Mouse (Mus musculus) hindbrain, embryonic 12.5 days (tissue): Measurements from ENCODE around the gene Pea15a. TPM values are rescaled to one million over a fixed set of nuclear protein-coding genes. Genes with fewer than 3 reads are reported as not detected.

Source experiments
- ATAC-seq: fragments of 200-750 bp; cut with Nextera tagmentation; 2 replicates; pipeline ENCODE4 v1.8.0; 2017; ENCODE audit warnings: moderate TSS enrichment; ENCODE audit not compliant: low FRiP score
- H3K27ac ChIP-seq: fragments of 300-500 bp; sonication (generic); 2 replicates; pipeline ENCODE4 v1.5.1; 2016; ENCODE audit warnings: mild to moderate bottlenecking
- H3K27me3 ChIP-seq: fragments of 300-500 bp; sonication (generic); 2 replicates; pipeline ENCODE4 v1.6.1; 2016; ENCODE audit warnings: mild to moderate bottlenecking
- H3K36me3 ChIP-seq: fragments of 300-500 bp; sonication (generic); 2 replicates; pipeline ENCODE4 v1.6.1; 2016; ENCODE audit warnings: mild to moderate bottlenecking
- H3K4me1 ChIP-seq: fragments of 300-500 bp; sonication (generic); 2 replicates; pipeline ENCODE4 v1.6.1; 2016
- H3K4me2 ChIP-seq: fragments of 300-500 bp; sonication (generic); replicated peaks from 2 replicates; pipeline ENCODE4 v1.6.1; 2016; ENCODE audit warnings: mild to moderate bottlenecking
- H3K4me3 ChIP-seq: fragments of 300-500 bp; sonication (generic); 2 replicates; pipeline ENCODE4 v1.5.1; 2016; ENCODE audit warnings: mild to moderate bottlenecking
- H3K9ac ChIP-seq: fragments of 300-500 bp; sonication (generic); 2 replicates; pipeline ENCODE4 v1.6.1; 2016; ENCODE audit warnings: mild to moderate bottlenecking, moderate library complexity
- H3K9me3 ChIP-seq: fragments of 300-500 bp; sonication (generic); replicated peaks from 2 replicates; pipeline ENCODE4 v1.6.1; 2016; ENCODE audit warnings: mild to moderate bottlenecking
- WGBS: fragments of 180-500 bp; shearing (Covaris S2); methylation state at CpG from one replicate; pipeline ENCODE4 v1.1.7; 2016; 5-methylcytosine and 5-hydroxymethylcytosine counted together
- polyA plus RNA-seq: library from polyadenylated mRNA; unstranded; fragments of >200 nt; fragmentation: Nextera tagmentation; extraction: Ambion mirVana; gene quantifications from 2 replicates; pipeline ENCODE4 v1.2.1, GENCODE M21; 2016

The Pea15a gene
- polyA plus RNA-seq, 1 experiment from 2014 or later, result 363 TPM

DNA sequence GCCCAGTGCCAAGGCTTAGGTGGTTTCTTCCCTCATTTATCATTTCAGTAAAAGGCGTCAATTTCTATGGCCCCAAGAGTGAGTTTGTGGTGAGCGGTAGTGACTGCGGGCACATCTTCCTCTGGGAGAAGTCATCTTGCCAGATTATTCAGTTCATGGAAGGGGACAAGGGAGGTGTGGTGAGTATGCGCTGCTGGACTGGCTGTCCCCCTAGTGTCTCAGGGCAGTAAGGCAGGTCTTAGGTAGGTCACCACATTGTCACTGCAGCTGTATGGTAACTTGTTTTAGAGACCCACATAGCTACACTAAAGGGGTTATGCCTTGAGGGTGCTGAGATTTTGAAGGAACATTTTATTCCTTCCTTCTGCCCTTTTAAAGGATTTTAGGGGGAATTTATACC is 17.7 kb downstream of the Pea15a start:
- no peak for ATAC-seq
- no peak overlapping the region for H3K4me2 ChIP-seq
- 67% methylated on average over 4 of the region's 4 CpGs for whole genome bisulfite sequencing
- no peaks in the 10 kb centered on the region for H3K27me3 ChIP-seq
- H3K4me1 ChIP-seq, result no peaks in the 10 kb centered on the region
- H3K36me3 ChIP-seq, result peaks cover 53% of the 10 kb centered on the region
- no peak overlapping the region for H3K9ac ChIP-seq
- no peak overlapping the region for H3K4me3 ChIP-seq
- no peaks in the 10 kb centered on the region for H3K9me3 ChIP-seq
- no peak overlapping the region for H3K27ac ChIP-seq

DNA sequence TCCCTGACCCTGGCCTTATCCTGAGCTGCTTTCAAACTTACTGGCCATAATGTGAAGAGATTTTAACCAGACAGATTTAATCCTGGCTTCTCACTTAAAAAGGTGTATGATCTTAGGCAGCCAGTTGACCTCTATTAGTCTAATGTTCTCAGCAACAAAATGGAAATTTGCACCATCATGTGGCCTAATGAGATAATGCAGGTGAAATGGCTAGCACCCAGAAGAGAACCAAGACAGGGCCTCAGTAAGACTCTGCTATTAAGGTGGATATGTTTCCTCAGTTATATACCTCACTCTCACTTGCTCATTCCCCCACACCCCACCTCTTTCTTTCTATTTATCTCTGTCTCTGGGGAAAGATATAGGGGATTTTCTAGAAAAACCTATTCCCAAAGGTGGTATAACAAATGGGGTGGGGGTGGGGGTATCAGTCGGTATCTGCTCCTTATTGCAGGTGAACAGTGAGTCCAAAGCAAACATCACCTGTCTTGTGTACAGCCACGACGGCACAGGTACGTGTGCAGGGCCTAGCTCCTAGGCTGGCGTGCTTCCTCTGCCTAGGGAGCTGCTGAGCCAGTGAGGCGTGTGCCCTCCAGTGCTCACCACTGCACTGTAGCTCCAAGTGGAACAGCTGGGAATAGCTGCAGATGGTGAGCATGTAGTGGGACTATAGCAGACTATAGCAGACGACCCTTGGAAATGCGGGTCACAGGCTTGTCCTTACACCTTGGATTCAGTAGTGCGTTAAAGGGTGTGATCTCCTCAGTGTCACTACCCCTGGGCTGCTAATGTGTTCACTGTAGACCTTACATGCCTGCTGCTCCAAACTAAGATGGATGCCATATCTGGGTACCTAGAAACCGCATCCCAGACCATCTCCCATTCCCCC is 20.0 kb downstream of the Pea15a start:
- H3K27ac ChIP-seq, result no peak overlapping the region
- H3K4me3 ChIP-seq, result no peak overlapping the region
- H3K9me3 ChIP-seq, result no peaks in the 10 kb centered on the region
- H3K4me2 ChIP-seq, result no peak overlapping the region
- peaks cover 50% of the 10 kb centered on the region for H3K36me3 ChIP-seq
- no peak overlapping the region for H3K9ac ChIP-seq
- H3K27me3 ChIP-seq, result no peaks in the 10 kb centered on the region
- 95% methylated on average over 10 of the region's 10 CpGs for WGBS
- no peaks in the 10 kb centered on the region for H3K4me1 ChIP-seq
- no peak for ATAC-seq

GRCm38 (mm10) chr1:172183915-172184314 is 22.7 kb downstream of the Pea15a start:
- no peaks in the 10 kb centered on the region for H3K27me3 ChIP-seq
- no peak overlapping the region for H3K4me2 ChIP-seq
- no peak for ATAC-seq
- peaks cover 49% of the 10 kb centered on the region for H3K36me3 ChIP-seq
- H3K9ac ChIP-seq, result no peak overlapping the region
- no peaks in the 10 kb centered on the region for H3K4me1 ChIP-seq
- no peak overlapping the region for H3K27ac ChIP-seq
- no peak overlapping the region for H3K4me3 ChIP-seq
- H3K9me3 ChIP-seq, result no peaks in the 10 kb centered on the region

GRCm38 (mm10) chr1:172183056-172183455 is 23.5 kb downstream of the Pea15a start:
- Histone ChIP-seq H3K4me1 (no peaks in the 10 kb centered on the region), H3K4me3 (no peak overlapping the region), H3K27me3 (no peaks in the 10 kb centered on the region), H3K4me2 (no peak overlapping the region), H3K36me3 (peaks cover 48% of the 10 kb centered on the region), H3K27ac (no peak overlapping the region), H3K9ac (no peak overlapping the region), H3K9me3 (no peaks in the 10 kb centered on the region)
- WGBS, result 97% methylated on average over 6 of the region's 6 CpGs
- no peak for ATAC-seq

DNA sequence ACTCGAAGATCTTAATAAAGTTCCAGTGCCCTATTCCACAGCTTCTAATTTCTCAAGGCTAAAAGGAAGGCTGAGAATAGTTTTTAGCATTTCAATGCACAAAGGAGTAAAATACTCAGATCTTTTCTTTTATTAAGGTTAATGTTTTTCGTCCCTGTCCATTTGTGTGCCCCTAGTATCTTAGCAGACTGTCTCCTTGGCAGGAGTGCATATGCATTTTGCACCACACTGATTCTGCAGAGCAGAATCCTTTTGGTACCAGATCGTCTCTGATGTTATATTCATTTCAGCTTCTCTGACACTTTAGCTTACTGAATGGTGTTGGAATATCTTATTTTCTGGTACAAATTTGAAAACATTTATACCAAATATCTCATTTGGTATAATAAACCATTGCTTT is 24.8 kb downstream of the Pea15a start:
- H3K27me3 ChIP-seq, result no peaks in the 10 kb centered on the region
- H3K4me3 ChIP-seq, result no peak overlapping the region
- peaks cover 43% of the 10 kb centered on the region for H3K36me3 ChIP-seq
- no peak overlapping the region for H3K4me2 ChIP-seq
- no peaks in the 10 kb centered on the region for H3K4me1 ChIP-seq
- no peaks in the 10 kb centered on the region for H3K9me3 ChIP-seq
- no peak for ATAC-seq
- H3K9ac ChIP-seq, result no peak overlapping the region
- no peak overlapping the region for H3K27ac ChIP-seq
- WGBS, result 93% methylated on average over 3 of the region's 3 CpGs

- WGBS, result 70% methylated on average over 4 of the region's 4 CpGs
- no peak overlapping the region for H3K4me2 ChIP-seq
- H3K9ac ChIP-seq, result no peak overlapping the region
- no peaks in the 10 kb centered on the region for H3K9me3 ChIP-seq
- no peak for ATAC-seq
- H3K4me1 ChIP-seq, result no peaks in the 10 kb centered on the region
- H3K27me3 ChIP-seq, result no peaks in the 10 kb centered on the region
- H3K27ac ChIP-seq, result no peak overlapping the region
- peaks cover 44% of the 10 kb centered on the region for H3K36me3 ChIP-seq
- H3K4me3 ChIP-seq, result no peak overlapping the region
Observed at GRCm38 (mm10) chr1:172180881-172181280, 25.7 kb downstream of the Pea15a start.

- WGBS, result 84% methylated on average over 7 of the region's 7 CpGs
- H3K9ac ChIP-seq, result no peak overlapping the region
Observed at GRCm38 (mm10) chr1:172179102-172179501, 27.5 kb downstream of the Pea15a start.

GRCm38 (mm10) chr1:172177791-172178190 is 28.8 kb downstream of the Pea15a start:
- Histone ChIP-seq H3K4me3 (no peak overlapping the region), H3K4me2 (no peak overlapping the region), H3K4me1 (no peaks in the 10 kb centered on the region), H3K9me3 (no peaks in the 10 kb centered on the region), H3K36me3 (peaks cover 70% of the 10 kb centered on the region), H3K27me3 (no peaks in the 10 kb centered on the region), H3K9ac (no peak overlapping the region), H3K27ac (no peak overlapping the region)
- ATAC-seq, result no peak
- WGBS, result 93% methylated on average over 7 of the region's 7 CpGs

More at GRCm38 (mm10) chr1:172179102-172179501, 27.5 kb downstream of the Pea15a start:
- Histone ChIP-seq H3K4me2 (no peak overlapping the region), H3K9me3 (no peaks in the 10 kb centered on the region), H3K4me3 (no peak overlapping the region), H3K27me3 (no peaks in the 10 kb centered on the region), H3K27ac (no peak overlapping the region), H3K4me1 (no peaks in the 10 kb centered on the region), H3K36me3 (peaks cover 61% of the 10 kb centered on the region)
- ATAC-seq, result no peak

- Histone ChIP-seq H3K4me2 (no peak overlapping the region), H3K36me3 (peaks cover 86% of the 10 kb centered on the region), H3K9me3 (no peaks in the 10 kb centered on the region), H3K4me3 (no peak overlapping the region), H3K9ac (no peak overlapping the region), H3K27me3 (no peaks in the 10 kb centered on the region), H3K4me1 (no peaks in the 10 kb centered on the region), H3K27ac (no peak overlapping the region)
- ATAC-seq, result no peak
- WGBS, result 85% methylated on average over 5 of the region's 5 CpGs
Observed at GRCm38 (mm10) chr1:172173181-172173580, 33.4 kb downstream of the Pea15a start.

DNA sequence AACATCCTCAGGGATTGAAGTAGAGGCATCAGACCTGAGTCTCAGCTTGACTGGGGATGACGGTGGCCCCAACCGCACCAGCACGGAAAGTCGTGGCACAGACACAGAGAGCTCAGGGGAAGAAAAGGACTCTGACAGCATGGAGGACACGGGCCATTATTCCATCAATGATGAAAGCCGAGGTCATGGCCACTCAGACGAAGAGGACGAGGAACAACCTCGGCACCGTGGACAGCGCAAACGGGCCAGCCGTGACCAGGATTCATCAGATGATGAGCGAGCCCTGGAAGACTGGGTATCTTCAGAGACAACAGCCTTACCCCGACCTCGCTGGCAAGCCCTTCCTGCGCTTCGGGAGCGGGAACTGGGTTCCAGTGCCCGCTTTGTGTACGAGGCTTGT is 34.2 kb downstream of the Pea15a start:
- no peak overlapping the region for H3K4me3 ChIP-seq
- peaks cover 87% of the 10 kb centered on the region for H3K36me3 ChIP-seq
- H3K27me3 ChIP-seq, result no peaks in the 10 kb centered on the region
- no peaks in the 10 kb centered on the region for H3K9me3 ChIP-seq
- WGBS, result 90% methylated on average over 21 of the region's 21 CpGs
- ATAC-seq, result no peak
- no peak overlapping the region for H3K27ac ChIP-seq
- no peaks in the 10 kb centered on the region for H3K4me1 ChIP-seq
- H3K9ac ChIP-seq, result no peak overlapping the region
- no peak overlapping the region for H3K4me2 ChIP-seq

GRCm38 (mm10) chr1:172169809-172170208 is 36.8 kb downstream of the Pea15a start:
- ATAC-seq, result no peak
- Histone ChIP-seq H3K27me3 (no peaks in the 10 kb centered on the region), H3K9me3 (no peaks in the 10 kb centered on the region), H3K27ac (no peak overlapping the region), H3K9ac (no peak overlapping the region), H3K4me1 (no peaks in the 10 kb centered on the region), H3K4me2 (no peak overlapping the region), H3K36me3 (peaks cover 87% of the 10 kb centered on the region), H3K4me3 (no peak overlapping the region)
- 99% methylated on average over 5 of the region's 5 CpGs for WGBS

- 76% methylated on average over 5 of the region's 5 CpGs for WGBS
- H3K27me3 ChIP-seq, result no peaks in the 10 kb centered on the region
- H3K36me3 ChIP-seq, result peaks cover 70% of the 10 kb centered on the region
- no peak for ATAC-seq
- no peak overlapping the region for H3K27ac ChIP-seq
- no peaks in the 10 kb centered on the region for H3K9me3 ChIP-seq
- H3K9ac ChIP-seq, result no peak overlapping the region
- H3K4me1 ChIP-seq, result peaks cover 9% of the 10 kb centered on the region; the same call in 1 of the 2 replicates
- H3K4me3 ChIP-seq, result no peak overlapping the region
- no peak overlapping the region for H3K4me2 ChIP-seq
Observed at GRCm38 (mm10) chr1:172167911-172168310, 38.7 kb downstream of the Pea15a start.

- H3K9me3 ChIP-seq, result no peaks in the 10 kb centered on the region
- 91% methylated on average over 6 of the region's 6 CpGs for WGBS
Observed at GRCm38 (mm10) chr1:172162959-172163358, 43.6 kb downstream of the Pea15a start.

More at GRCm38 (mm10) chr1:172162959-172163358, 43.6 kb downstream of the Pea15a start:
- no peak for ATAC-seq
- no peaks in the 10 kb centered on the region for H3K27me3 ChIP-seq
- H3K4me1 ChIP-seq, result peaks cover 9% of the 10 kb centered on the region; the same call in 1 of the 2 replicates
- H3K4me3 ChIP-seq, result no peak overlapping the region
- H3K9ac ChIP-seq, result no peak overlapping the region
- H3K4me2 ChIP-seq, result no peak overlapping the region
- no peak overlapping the region for H3K27ac ChIP-seq
- H3K36me3 ChIP-seq, result peaks cover 23% of the 10 kb centered on the region
